Mouse (Mus musculus) myocyte (in vitro differentiated cells): Measurements from ENCODE around the gene Trp73.

Experiments used
- CEBPB ChIP-seq: IDR thresholded peaks from 2 replicates; pipeline ENCODE4 v1.6.1; 2011; ENCODE audit warnings: mild to moderate bottlenecking, moderate library complexity; ENCODE audit not compliant: poor library complexity, insufficient read depth, severe bottlenecking
- MAX ChIP-seq: IDR thresholded peaks from one replicate; pipeline ENCODE4 v1.6.1; 2011; ENCODE audit warnings: low read depth, mild to moderate bottlenecking, control low read depth
- POLR2A ChIP-seq: IDR thresholded peaks from one replicate; pipeline ENCODE4 v1.6.1; 2011; ENCODE audit warnings: low read depth, mild to moderate bottlenecking, control low read depth, moderate library complexity; ENCODE audit not compliant: insufficient read length
- TCF12 ChIP-seq: IDR thresholded peaks from one replicate; pipeline ENCODE4 v1.6.1; 2011; ENCODE audit warnings: mild to moderate bottlenecking, control low read depth; ENCODE audit not compliant: poor library complexity, insufficient read depth, severe bottlenecking
- TCF3 ChIP-seq: IDR thresholded peaks from one replicate; pipeline ENCODE4 v1.6.1; 2011; ENCODE audit warnings: low read depth, control low read depth; ENCODE audit not compliant: insufficient read length

- TF ChIP-seq CEBPB (no peak), MAX (no peak), TCF3 (no peak), POLR2A (no peak), TCF12 (no peak)
Measured at GRCm38 (mm10) chr4:154056661-154057060, 83.3 kb downstream of the Trp73 start.
